Mouse (Mus musculus) hindbrain, embryonic 16.5 days (tissue): ENCODE measurements around the gene E2f7. TPM values are rescaled to one million over a fixed set of nuclear protein-coding genes. Genes with fewer than 3 reads are reported as not detected.
A peak's percentile ranks its signal among the peaks of the same experiment; 100 is the strongest.

Source experiments
- ATAC-seq: fragments of 200-750 bp; cut with Nextera tagmentation; 2 replicates; pipeline ENCODE4 v1.8.0; 2017; ENCODE audit warnings: moderate TSS enrichment, moderate library complexity
- H3K27ac ChIP-seq: fragments of 300-500 bp; sonication (generic); 2 replicates; pipeline ENCODE4 v1.5.1; 2014; ENCODE audit warnings: low read depth, mild to moderate bottlenecking, control low read depth, low read length, moderate library complexity
- H3K27me3 ChIP-seq: fragments of 300-500 bp; sonication (generic); replicated peaks from 2 replicates; pipeline ENCODE4 v1.6.1; 2014; ENCODE audit warnings: low read length; ENCODE audit not compliant: control insufficient read depth, insufficient read depth
- H3K36me3 ChIP-seq: fragments of 300-500 bp; sonication (generic); 2 replicates; pipeline ENCODE4 v1.6.1; 2014; ENCODE audit warnings: mild to moderate bottlenecking, low read length, moderate library complexity, mixed read lengths; ENCODE audit not compliant: control insufficient read depth, insufficient read depth
- H3K4me1 ChIP-seq: fragments of 300-500 bp; sonication (generic); 2 replicates; pipeline ENCODE4 v1.6.1; 2014; ENCODE audit warnings: low read depth, low read length; ENCODE audit not compliant: control insufficient read depth, insufficient read depth
- H3K4me2 ChIP-seq: fragments of 300-500 bp; sonication (generic); 2 replicates; pipeline ENCODE4 v1.6.1; 2014; ENCODE audit warnings: mild to moderate bottlenecking, low read length, control low read depth, moderate library complexity
- H3K4me3 ChIP-seq: fragments of 300-500 bp; sonication (generic); 2 replicates; pipeline ENCODE4 v1.5.1; 2014; ENCODE audit warnings: mild to moderate bottlenecking, low read length, control low read depth, moderate library complexity
- H3K9ac ChIP-seq: fragments of 300-500 bp; sonication (generic); 2 replicates; pipeline ENCODE4 v1.6.1; 2014; ENCODE audit warnings: low read depth, mild to moderate bottlenecking, control low read depth, low read length, moderate library complexity
- H3K9me3 ChIP-seq: fragments of 300-500 bp; sonication (generic); 2 replicates; pipeline ENCODE4 v1.6.1; 2014; ENCODE audit warnings: mild to moderate bottlenecking, low read length, moderate library complexity; ENCODE audit not compliant: control insufficient read depth
- WGBS: fragments of 180-500 bp; shearing (Covaris S2); extraction: QIAGEN DNeasy Blood & Tissue Kit; methylation state at CpG from one replicate; pipeline ENCODE4 v1.1.7; 2014; 5-methylcytosine and 5-hydroxymethylcytosine counted together
- polyA plus RNA-seq: library from polyadenylated mRNA; unstranded; fragments of >200 nt; fragmentation: Nextera tagmentation; extraction: Ambion mirVana; gene quantifications from 2 replicates; pipeline ENCODE4 v1.2.1, GENCODE M21; 2015

E2f7 gene
- polyA plus RNA-seq: 5.0 and 7.1 TPM in 2 replicates

- no peaks in the 10 kb centered on the region for H3K27me3 ChIP-seq
- H3K4me1 ChIP-seq: peaks cover 10% of the 10 kb centered on the region
- peak within 1 kb of the TSS; percentile 87 for H3K27ac ChIP-seq
- H3K9me3 ChIP-seq: no peaks in the 10 kb centered on the region
- peak within 1 kb of the TSS; percentile 99 for H3K4me2 ChIP-seq
- H3K4me3 ChIP-seq: peak within 1 kb of the TSS; percentile 78
- WGBS: under 1% methylated on average over 88 of the region's 98 CpGs
- peak within 1 kb of the TSS; percentile 90 for H3K9ac ChIP-seq
- no peaks in the 10 kb centered on the region for H3K36me3 ChIP-seq
- ATAC-seq: peak; percentile 97
These were observed at the start of gene E2f7 for GRCm38 (mm10) chr10:110744686-110745639. TSS of gene E2f7 (plus strand) at chr10:110745439.

- Histone ChIP-seq H3K9ac (no peak overlapping the region), H3K4me1 (no peaks in the 10 kb centered on the region), H3K36me3 (no peaks in the 10 kb centered on the region), H3K4me3 (no peak overlapping the region), H3K27ac (no peak overlapping the region), H3K27me3 (no peaks in the 10 kb centered on the region), H3K4me2 (no peak overlapping the region), H3K9me3 (no peaks in the 10 kb centered on the region)
- ATAC-seq: no peak
- 76% methylated on average over 1 of the region's 1 CpGs for WGBS
These were observed 44.0 kb upstream of the E2f7 start for GRCm38 (mm10) chr10:110701276-110701675.

- H3K27ac ChIP-seq: no peak overlapping the region
- no peaks in the 10 kb centered on the region for H3K9me3 ChIP-seq
- no peak overlapping the region for H3K4me3 ChIP-seq
- no peaks in the 10 kb centered on the region; the same call in 1 of the 2 replicates for H3K4me1 ChIP-seq
- H3K9ac ChIP-seq: no peak overlapping the region
- H3K4me2 ChIP-seq: no peak overlapping the region
- no peaks in the 10 kb centered on the region for H3K36me3 ChIP-seq
- H3K27me3 ChIP-seq: no peaks in the 10 kb centered on the region
- WGBS: 60% methylated on average over 9 of the region's 9 CpGs
- ATAC-seq: no peak
These were observed 39.6 kb upstream of the E2f7 start for GRCm38 (mm10) chr10:110705672-110706071.

GRCm38 (mm10) chr10:110707390-110708113, 37.7 kb upstream of the E2f7 start:
- Histone ChIP-seq H3K36me3 (no peaks in the 10 kb centered on the region), H3K9ac (no peak overlapping the region), H3K4me1 (no peaks in the 10 kb centered on the region; the same call in 1 of the 2 replicates), H3K4me2 (peak overlapping the region; percentile 27), H3K9me3 (no peaks in the 10 kb centered on the region), H3K27ac (0 out of 2 replicates have a peak overlapping the region, but pooled peaks have one; percentile 34), H3K4me3 (no peak overlapping the region), H3K27me3 (no peaks in the 10 kb centered on the region)
- peak; percentile 50; the same call in 1 of the 2 replicates for ATAC-seq
- WGBS: 37% methylated on average over 16 of the region's 16 CpGs

GRCm38 (mm10) chr10:110716887-110717286, 28.4 kb upstream of the E2f7 start:
- ATAC-seq: no peak
- Histone ChIP-seq H3K9ac (no peak overlapping the region), H3K36me3 (no peaks in the 10 kb centered on the region), H3K27ac (no peak overlapping the region), H3K4me2 (no peak overlapping the region), H3K27me3 (no peaks in the 10 kb centered on the region), H3K4me3 (no peak overlapping the region), H3K4me1 (no peaks in the 10 kb centered on the region), H3K9me3 (no peaks in the 10 kb centered on the region)
- WGBS: 64% methylated on average over 10 of the region's 10 CpGs

- ATAC-seq: no peak
- H3K27ac ChIP-seq: no peak overlapping the region
- WGBS: 85% methylated on average over 15 of the region's 15 CpGs
- H3K27me3 ChIP-seq: no peaks in the 10 kb centered on the region
- no peaks in the 10 kb centered on the region for H3K36me3 ChIP-seq
- H3K9me3 ChIP-seq: no peaks in the 10 kb centered on the region
- no peaks in the 10 kb centered on the region for H3K4me1 ChIP-seq
- no peak overlapping the region for H3K4me3 ChIP-seq
- H3K4me2 ChIP-seq: no peak overlapping the region
- no peak overlapping the region for H3K9ac ChIP-seq
These were observed 18.8 kb upstream of the E2f7 start for GRCm38 (mm10) chr10:110726431-110726830.

GRCm38 (mm10) chr10:110727816-110728215, 17.4 kb upstream of the E2f7 start:
- no peaks in the 10 kb centered on the region for H3K9me3 ChIP-seq

GRCm38 (mm10) chr10:110733343-110733742, 11.9 kb upstream of the E2f7 start:
- no peaks in the 10 kb centered on the region for H3K36me3 ChIP-seq
- H3K4me2 ChIP-seq: no peak overlapping the region
- H3K9ac ChIP-seq: no peak overlapping the region
- no peak overlapping the region for H3K4me3 ChIP-seq
- no peaks in the 10 kb centered on the region for H3K27me3 ChIP-seq
- no peak overlapping the region for H3K27ac ChIP-seq
- no peak for ATAC-seq
- 23% methylated on average over 6 of the region's 6 CpGs for WGBS
- H3K4me1 ChIP-seq: no peaks in the 10 kb centered on the region
- H3K9me3 ChIP-seq: no peaks in the 10 kb centered on the region

More at GRCm38 (mm10) chr10:110727816-110728215, 17.4 kb upstream of the E2f7 start:
- H3K4me1 ChIP-seq: no peaks in the 10 kb centered on the region
- ATAC-seq: no peak
- H3K27ac ChIP-seq: no peak overlapping the region
- H3K36me3 ChIP-seq: no peaks in the 10 kb centered on the region
- H3K9ac ChIP-seq: no peak overlapping the region
- H3K4me2 ChIP-seq: no peak overlapping the region
- WGBS: 63% methylated on average over 4 of the region's 4 CpGs
- no peaks in the 10 kb centered on the region for H3K27me3 ChIP-seq
- H3K4me3 ChIP-seq: no peak overlapping the region

GRCm38 (mm10) chr10:110743701-110744100, 1.5 kb upstream of the E2f7 start:
- H3K4me3 ChIP-seq: no peak overlapping the region
- no peak overlapping the region for H3K9ac ChIP-seq
- H3K27ac ChIP-seq: no peak overlapping the region
- peaks cover 10% of the 10 kb centered on the region for H3K4me1 ChIP-seq
- WGBS: 86% methylated on average over 6 of the region's 6 CpGs
- no peaks in the 10 kb centered on the region for H3K9me3 ChIP-seq
- no peak for ATAC-seq
- no peak overlapping the region for H3K4me2 ChIP-seq
- no peaks in the 10 kb centered on the region for H3K36me3 ChIP-seq
- no peaks in the 10 kb centered on the region for H3K27me3 ChIP-seq
